Mouse (Mus musculus): ENCODE measurements around the gene Acer2. TPM values are rescaled to one million over a fixed set of nuclear protein-coding genes. Genes with fewer than 3 reads are reported as not detected.
A peak's percentile ranks its signal among the peaks of the same experiment; 100 is the strongest.
"Not testable (repeated sequence)": the region's sequence is repeated elsewhere in the genome, so short reads cannot be mapped to it uniquely, and the experiment has no call there.

Acer2 gene
- polyA plus RNA-seq (2015; fragmentation: Nextera tagmentation; extraction: Ambion mirVana): 28.6 and 30.4 TPM in 2 replicates

DNA sequence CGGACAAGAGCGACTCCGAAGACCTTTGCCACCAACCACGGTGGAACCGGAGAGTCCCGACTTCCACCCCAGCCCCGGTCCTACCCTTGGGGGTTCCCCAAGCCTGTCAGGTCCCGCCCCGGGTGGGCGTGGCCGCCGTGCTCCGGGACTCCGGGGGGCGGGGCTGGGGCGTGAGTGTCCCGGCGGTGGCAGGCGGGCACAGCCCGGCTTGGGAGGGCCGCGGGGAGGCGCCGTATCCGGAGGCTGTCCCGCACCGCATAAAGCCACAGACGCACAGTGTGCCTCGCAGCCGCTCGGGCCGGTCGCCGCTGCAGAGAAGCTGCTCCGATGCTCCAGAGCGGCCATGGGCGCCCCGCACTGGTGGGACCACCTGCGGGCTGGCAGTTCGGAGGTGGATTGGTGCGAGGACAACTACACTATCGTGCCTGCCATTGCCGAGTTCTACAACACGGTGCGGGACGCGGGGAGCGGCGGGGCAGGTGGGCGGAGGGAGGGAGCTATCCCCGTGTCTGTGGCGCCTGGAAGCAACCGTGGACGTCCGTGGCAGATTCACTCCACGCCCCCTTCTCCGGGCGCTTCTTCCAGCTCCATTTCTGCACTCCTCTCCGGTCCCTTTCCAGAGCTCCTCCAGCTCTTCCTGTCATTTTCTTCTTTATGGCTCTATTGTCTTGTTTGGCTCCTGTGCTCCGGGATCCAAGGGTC, at the start of gene Acer2:
TSS of gene Acer2 (plus strand) at position 251 of the 702 bp plus-strand sequence.
- Histone ChIP-seq H3K4me1 (replicated peaks) (peaks cover 2% of the 10 kb centered on the region; the same call in 1 of the 2 replicates), H3K4me2 (peak within 1 kb of the TSS; percentile 93), H3K36me3 (no peaks in the 10 kb centered on the region), H3K27me3 (no peaks in the 10 kb centered on the region), H3K9me3 (replicated peaks) (no peaks in the 10 kb centered on the region), H3K9ac (peak within 1 kb of the TSS; percentile 70), H3K27ac (peak within 1 kb of the TSS; percentile 52), H3K4me3 (peak within 1 kb of the TSS; percentile 68)
- WGBS: under 1% methylated on average over 59 of the region's 60 CpGs
- peak; percentile 95 for ATAC-seq (replicated peaks; ENCODE audit: insufficient number of reproducible peaks, insufficient read depth, low FRiP score, low read depth)

DNA sequence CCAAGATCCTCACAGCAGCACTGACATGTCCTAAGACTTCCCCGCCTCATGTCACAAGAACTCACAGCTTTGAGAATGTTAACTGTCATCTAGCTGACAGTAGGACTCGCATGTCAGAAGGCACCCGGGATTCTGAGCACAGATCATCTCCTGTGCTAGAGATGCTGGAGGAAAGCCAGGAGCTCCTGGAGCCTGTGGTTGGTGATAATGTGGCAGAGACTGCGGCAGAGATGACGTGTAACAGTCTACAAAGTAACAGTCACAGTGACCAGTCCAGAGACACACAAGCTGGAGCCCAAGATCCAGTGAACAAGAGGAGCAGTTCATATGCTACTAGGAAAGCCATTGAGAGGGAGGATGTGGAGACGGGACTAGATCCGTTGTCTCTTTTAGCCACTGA, 49.1 kb upstream of the Acer2 start:
- WGBS: 63% methylated on average over 7 of the region's 7 CpGs
- Histone ChIP-seq H3K4me1 (replicated peaks) (no peaks in the 10 kb centered on the region; the same call in 1 of the 2 replicates), H3K4me2 (no peak overlapping the region), H3K4me3 (no peak overlapping the region), H3K9me3 (replicated peaks) (no peaks in the 10 kb centered on the region), H3K27ac (no peak overlapping the region), H3K36me3 (peaks cover 55% of the 10 kb centered on the region), H3K27me3 (no peaks in the 10 kb centered on the region), H3K9ac (no peak overlapping the region)
- no peak for ATAC-seq (replicated peaks; ENCODE audit: insufficient number of reproducible peaks, insufficient read depth, low FRiP score, low read depth)

DNA sequence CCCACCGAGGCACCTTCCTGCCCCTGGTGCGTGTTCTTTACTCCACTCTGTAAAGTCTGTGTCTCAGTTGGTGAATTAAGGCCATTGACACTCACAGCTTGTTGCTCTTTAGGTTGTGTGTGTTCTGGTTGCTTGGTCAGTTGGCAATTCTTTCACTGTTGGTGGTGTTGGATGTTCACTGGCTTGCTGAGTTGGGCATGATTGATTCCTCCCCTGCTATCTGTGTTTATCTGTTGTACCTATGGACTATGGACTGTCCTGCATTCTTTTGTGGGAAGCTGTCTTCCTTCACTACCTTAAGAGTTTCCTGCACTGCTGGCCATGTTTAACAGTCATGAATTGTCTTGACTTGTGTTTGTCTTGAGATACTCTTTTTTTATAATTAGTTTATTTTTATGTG, 42.3 kb upstream of the Acer2 start:
- no peak overlapping the region for H3K9ac ChIP-seq
- no peak overlapping the region for H3K27ac ChIP-seq
- H3K9me3 ChIP-seq (replicated peaks): no peaks in the 10 kb centered on the region
- H3K4me1 ChIP-seq (replicated peaks): no peaks in the 10 kb centered on the region
- no peak overlapping the region for H3K4me3 ChIP-seq
- WGBS: 90% methylated on average over 2 of the region's 2 CpGs
- no peak for ATAC-seq (replicated peaks; ENCODE audit: insufficient number of reproducible peaks, insufficient read depth, low FRiP score, low read depth)
- peaks cover 52% of the 10 kb centered on the region for H3K36me3 ChIP-seq
- H3K27me3 ChIP-seq: no peaks in the 10 kb centered on the region
- no peak overlapping the region for H3K4me2 ChIP-seq

DNA sequence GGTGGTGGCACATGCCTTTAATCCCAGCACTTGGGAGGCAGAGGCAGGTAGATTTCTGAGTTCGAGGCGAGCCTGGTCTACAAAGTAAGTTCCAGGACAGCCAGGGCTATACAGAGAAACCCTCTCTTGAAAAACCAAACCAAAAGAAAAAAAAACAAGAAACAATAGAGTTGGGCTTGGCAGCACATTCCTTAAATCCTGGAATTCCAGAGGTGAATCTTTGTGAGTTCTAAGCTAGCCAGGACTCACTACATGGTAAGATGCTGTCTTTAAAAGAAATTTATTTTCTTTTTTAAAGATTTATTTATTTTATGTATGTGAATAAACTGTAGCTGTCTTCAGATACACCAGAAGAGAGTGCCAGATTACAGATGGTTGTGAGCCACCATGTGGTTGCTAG, 33.1 kb upstream of the Acer2 start:
- not testable (repeated sequence) for H3K9me3 ChIP-seq (replicated peaks); H3K4me3 ChIP-seq; ATAC-seq (replicated peaks; ENCODE audit: insufficient number of reproducible peaks, insufficient read depth, low FRiP score, low read depth); H3K9ac ChIP-seq; H3K27ac ChIP-seq; H3K27me3 ChIP-seq; H3K4me2 ChIP-seq; H3K4me1 ChIP-seq (replicated peaks)
- 100% methylated on average over 2 of the region's 2 CpGs for WGBS
- peaks cover 63% of the 10 kb centered on the region for H3K36me3 ChIP-seq

DNA sequence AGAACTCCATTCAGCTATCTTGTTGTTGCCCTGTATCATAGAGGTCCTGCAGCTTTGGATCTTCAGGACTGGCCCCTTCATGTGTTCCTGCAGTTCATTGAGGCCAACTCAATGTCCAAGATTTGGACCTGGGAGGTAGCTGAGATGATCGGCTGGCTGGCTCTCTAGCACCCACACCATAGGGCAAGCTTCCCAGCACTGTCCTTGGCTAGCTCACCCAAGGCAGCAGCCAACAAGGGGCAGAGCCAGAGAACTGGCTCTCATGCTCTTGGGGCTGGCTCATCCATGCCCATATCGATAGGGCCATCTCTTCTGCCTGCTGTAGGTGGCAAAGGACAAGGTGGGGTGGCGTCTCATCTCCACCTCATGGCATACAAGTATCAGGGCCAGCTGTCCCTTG, 28.8 kb upstream of the Acer2 start:
- no peak overlapping the region for H3K9ac ChIP-seq
- no peak for ATAC-seq (replicated peaks; ENCODE audit: insufficient number of reproducible peaks, insufficient read depth, low FRiP score, low read depth)
- H3K27ac ChIP-seq: no peak overlapping the region
- H3K9me3 ChIP-seq (replicated peaks): no peaks in the 10 kb centered on the region
- WGBS: 96% methylated on average over 3 of the region's 3 CpGs
- H3K27me3 ChIP-seq: no peaks in the 10 kb centered on the region
- H3K36me3 ChIP-seq: peaks cover 48% of the 10 kb centered on the region
- no peak overlapping the region for H3K4me3 ChIP-seq
- H3K4me2 ChIP-seq: no peak overlapping the region
- no peaks in the 10 kb centered on the region for H3K4me1 ChIP-seq (replicated peaks)

DNA sequence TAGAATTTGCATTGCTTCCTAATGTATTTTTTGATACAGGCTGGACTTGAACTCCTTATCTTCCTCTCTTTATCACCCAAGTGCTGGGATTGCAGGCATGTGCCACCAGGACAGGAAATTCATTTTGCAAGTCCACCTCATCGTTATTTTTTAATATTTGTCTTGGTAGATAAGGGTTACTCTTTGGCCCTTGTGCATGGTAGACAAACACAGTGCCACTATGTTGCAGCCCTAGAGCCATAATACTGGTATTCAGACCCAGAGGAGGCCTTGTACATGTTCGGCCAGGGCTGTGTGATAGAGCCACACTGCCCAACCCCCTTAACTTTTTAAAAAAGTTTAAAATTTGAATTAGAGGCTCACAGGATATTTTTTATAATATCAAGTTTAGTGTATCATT, 26.9 kb upstream of the Acer2 start:
- H3K4me1 ChIP-seq (replicated peaks): no peaks in the 10 kb centered on the region
- H3K27ac ChIP-seq: no peak overlapping the region
- no peak overlapping the region for H3K4me2 ChIP-seq
- H3K9ac ChIP-seq: no peak overlapping the region
- H3K36me3 ChIP-seq: peaks cover 41% of the 10 kb centered on the region
- no peaks in the 10 kb centered on the region for H3K9me3 ChIP-seq (replicated peaks)
- 56% methylated on average over 2 of the region's 2 CpGs for WGBS
- no peak for ATAC-seq (replicated peaks; ENCODE audit: insufficient number of reproducible peaks, insufficient read depth, low FRiP score, low read depth)
- H3K27me3 ChIP-seq: no peaks in the 10 kb centered on the region
- no peak overlapping the region for H3K4me3 ChIP-seq

DNA sequence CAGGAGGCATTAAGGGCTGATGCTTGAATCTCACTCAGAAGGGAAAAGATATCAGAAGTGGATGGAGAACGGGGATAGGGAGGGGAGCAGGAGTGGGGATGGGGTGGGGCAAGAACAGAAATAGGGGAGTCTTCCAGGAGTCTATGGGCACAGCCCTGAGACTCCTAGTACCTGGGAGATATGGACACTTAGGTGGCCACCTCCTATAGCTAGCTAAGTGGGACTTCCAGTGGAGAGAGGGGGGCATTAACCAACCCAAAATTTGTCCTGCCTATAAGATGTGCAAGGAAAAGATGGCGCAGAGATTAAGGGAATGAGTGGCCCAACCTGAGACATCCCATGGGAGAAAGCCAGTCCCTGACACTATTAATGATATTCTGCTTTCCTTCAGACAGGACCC, 22.9 kb upstream of the Acer2 start:
- no peak for ATAC-seq (replicated peaks; ENCODE audit: insufficient number of reproducible peaks, insufficient read depth, low FRiP score, low read depth)
- H3K27ac ChIP-seq: peak overlapping the region; percentile 51

DNA sequence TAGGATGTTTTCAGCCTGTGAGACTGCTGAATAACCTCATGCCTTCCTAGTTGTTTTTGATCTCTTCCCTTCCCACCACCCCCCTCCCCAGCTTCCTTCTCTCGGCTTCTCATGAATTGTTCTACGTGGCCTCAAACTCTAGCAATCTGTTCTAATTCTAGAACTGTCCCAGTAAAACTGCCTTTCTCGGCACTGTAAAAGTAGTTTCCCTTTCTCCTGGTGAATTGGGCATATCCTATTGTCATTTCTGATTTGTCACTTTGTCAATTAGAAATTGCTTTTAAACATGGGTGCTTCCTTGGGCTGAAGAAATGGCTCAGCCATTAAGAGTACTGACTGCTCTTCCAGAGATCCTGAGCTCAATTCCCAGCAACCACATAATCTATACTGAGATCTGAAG, 22.2 kb upstream of the Acer2 start:
- no peak overlapping the region for H3K4me2 ChIP-seq
- WGBS: 52% methylated on average over 3 of the region's 3 CpGs
- H3K4me3 ChIP-seq: no peak overlapping the region
- peaks cover 45% of the 10 kb centered on the region for H3K36me3 ChIP-seq
- H3K27me3 ChIP-seq: no peaks in the 10 kb centered on the region
- no peak overlapping the region for H3K9ac ChIP-seq
- ATAC-seq (replicated peaks; ENCODE audit: insufficient number of reproducible peaks, insufficient read depth, low FRiP score, low read depth): no peak
- H3K9me3 ChIP-seq (replicated peaks): no peaks in the 10 kb centered on the region
- peaks cover 4% of the 10 kb centered on the region for H3K4me1 ChIP-seq (replicated peaks)
- H3K27ac ChIP-seq: 0 out of 2 replicates have a peak overlapping the region, but pooled peaks have one; percentile 51

More for the DNA sequence above, 22.9 kb upstream of the Acer2 start:
- Histone ChIP-seq H3K9ac (no peak overlapping the region), H3K27me3 (no peaks in the 10 kb centered on the region), H3K4me1 (replicated peaks) (peaks cover 4% of the 10 kb centered on the region), H3K4me3 (no peak overlapping the region), H3K4me2 (no peak overlapping the region), H3K9me3 (replicated peaks) (no peaks in the 10 kb centered on the region), H3K36me3 (peaks cover 48% of the 10 kb centered on the region)
- 64% methylated on average over 2 of the region's 2 CpGs for WGBS

DNA sequence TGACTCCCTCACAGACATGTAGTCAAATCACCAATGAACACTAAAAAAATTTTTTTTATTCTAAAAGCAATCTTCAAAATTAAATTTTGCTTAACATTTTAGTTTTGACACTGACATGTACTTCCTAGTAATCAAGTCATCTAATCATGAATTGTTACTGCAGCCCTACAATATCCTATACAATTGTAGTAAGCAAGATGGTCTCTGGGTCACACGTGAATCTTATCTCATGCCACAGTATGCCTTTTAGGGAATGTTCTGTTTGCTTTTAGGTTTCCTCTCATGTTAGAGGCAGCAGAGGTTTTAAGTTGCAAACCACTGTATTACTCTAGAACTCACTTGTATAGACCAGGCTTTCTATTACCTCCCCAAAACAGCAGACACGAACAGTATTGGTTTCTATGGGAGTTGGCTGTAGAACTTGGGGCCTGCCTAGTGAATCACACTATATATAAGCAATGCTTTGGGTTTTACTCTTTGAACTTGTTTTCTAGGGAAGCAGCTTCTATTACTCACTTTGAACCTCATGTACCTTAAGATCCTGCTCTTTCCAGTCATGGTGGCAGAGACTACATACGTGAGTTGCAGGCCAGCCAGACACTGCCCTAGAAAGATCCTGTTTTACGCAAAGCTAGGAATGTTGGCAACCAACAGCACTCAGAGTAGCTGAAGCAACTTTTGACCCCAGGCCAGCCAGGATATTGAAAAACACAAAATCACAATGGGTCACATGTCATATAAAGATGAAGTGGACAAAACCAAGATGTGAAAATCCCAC, 21.2 kb upstream of the Acer2 start:
- Histone ChIP-seq H3K9ac (no peak overlapping the region), H3K36me3 (peaks cover 40% of the 10 kb centered on the region)

DNA sequence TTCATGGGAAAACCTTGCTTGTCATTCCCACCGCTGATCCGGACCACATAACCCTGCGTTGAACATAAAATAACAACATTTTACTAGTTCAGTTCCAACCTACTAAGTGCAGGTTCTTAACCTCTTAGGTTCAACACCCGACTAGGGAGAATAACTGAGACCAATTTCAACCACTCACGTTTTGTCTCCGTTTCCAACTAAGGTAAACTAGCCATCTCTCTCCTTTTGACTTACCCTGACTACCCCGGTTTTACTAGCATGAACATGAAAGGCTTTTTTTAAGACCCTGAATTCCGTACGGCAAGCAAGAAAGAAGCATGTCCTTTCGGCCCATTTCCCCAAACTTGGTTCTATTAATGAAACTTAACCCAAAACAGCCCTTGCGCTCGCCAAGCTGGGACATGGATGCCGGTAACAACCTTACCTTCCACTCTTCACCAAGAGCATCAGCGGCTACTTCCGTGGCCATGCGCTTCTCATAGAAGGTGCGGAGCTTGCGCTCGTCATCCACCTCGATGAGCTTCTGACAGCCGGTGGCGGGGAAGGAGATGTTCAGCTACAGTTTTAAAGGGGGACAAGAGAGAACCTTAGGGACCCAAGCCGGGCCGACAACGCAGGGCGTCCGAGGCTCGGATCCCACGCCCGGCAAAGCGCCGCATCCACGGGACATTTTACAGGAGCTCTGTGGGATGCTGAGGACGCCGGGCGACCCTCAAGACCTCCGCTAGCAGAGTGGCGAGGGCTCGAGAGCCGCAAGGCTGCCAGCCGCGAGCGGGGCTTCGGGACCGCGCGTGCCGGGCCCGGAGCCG, 17.7 kb upstream of the Acer2 start:
- H3K36me3 ChIP-seq: peaks cover 32% of the 10 kb centered on the region
- peaks cover 10% of the 10 kb centered on the region for H3K4me1 ChIP-seq (replicated peaks)
- H3K27me3 ChIP-seq: no peaks in the 10 kb centered on the region
- under 1% methylated on average over 50 of the region's 50 CpGs for WGBS
- H3K4me2 ChIP-seq: peak overlapping the region; percentile 83
- peak overlapping the region; percentile 92 for H3K4me3 ChIP-seq
- peak overlapping the region; percentile 90 for H3K27ac ChIP-seq
- ATAC-seq (replicated peaks; ENCODE audit: insufficient number of reproducible peaks, insufficient read depth, low FRiP score, low read depth): peak; percentile 5; the same call in 1 of the 2 replicates
- no peaks in the 10 kb centered on the region for H3K9me3 ChIP-seq (replicated peaks)
- peak overlapping the region; percentile 100 for H3K9ac ChIP-seq

More for the DNA sequence above, 21.2 kb upstream of the Acer2 start:
- Histone ChIP-seq H3K27ac (no peak overlapping the region), H3K4me1 (replicated peaks) (peaks cover 5% of the 10 kb centered on the region), H3K4me2 (no peak overlapping the region), H3K9me3 (replicated peaks) (no peaks in the 10 kb centered on the region), H3K4me3 (no peak overlapping the region), H3K27me3 (no peaks in the 10 kb centered on the region)
- 83% methylated on average over 4 of the region's 4 CpGs for WGBS
- no peak for ATAC-seq (replicated peaks; ENCODE audit: insufficient number of reproducible peaks, insufficient read depth, low FRiP score, low read depth)
